Mouse (Mus musculus): ENCODE measurements around the gene Mmp14.

- no peak for TF ChIP-seq CTCF (IDR thresholded peaks at IDR 0.05; ENCODE audit: insufficient read depth, low read depth, low read length)
- no peak for TF ChIP-seq POLR2A (IDR thresholded peaks at IDR 0.05; ENCODE audit: insufficient read depth, low read depth, low read length)
Measured at GRCm38 (mm10) chr14:54398921-54399382, 32.5 kb upstream of the Mmp14 start.
